Mouse (Mus musculus): ENCODE data around the gene Nfkbil1.

The Nfkbil1 gene

DNA sequence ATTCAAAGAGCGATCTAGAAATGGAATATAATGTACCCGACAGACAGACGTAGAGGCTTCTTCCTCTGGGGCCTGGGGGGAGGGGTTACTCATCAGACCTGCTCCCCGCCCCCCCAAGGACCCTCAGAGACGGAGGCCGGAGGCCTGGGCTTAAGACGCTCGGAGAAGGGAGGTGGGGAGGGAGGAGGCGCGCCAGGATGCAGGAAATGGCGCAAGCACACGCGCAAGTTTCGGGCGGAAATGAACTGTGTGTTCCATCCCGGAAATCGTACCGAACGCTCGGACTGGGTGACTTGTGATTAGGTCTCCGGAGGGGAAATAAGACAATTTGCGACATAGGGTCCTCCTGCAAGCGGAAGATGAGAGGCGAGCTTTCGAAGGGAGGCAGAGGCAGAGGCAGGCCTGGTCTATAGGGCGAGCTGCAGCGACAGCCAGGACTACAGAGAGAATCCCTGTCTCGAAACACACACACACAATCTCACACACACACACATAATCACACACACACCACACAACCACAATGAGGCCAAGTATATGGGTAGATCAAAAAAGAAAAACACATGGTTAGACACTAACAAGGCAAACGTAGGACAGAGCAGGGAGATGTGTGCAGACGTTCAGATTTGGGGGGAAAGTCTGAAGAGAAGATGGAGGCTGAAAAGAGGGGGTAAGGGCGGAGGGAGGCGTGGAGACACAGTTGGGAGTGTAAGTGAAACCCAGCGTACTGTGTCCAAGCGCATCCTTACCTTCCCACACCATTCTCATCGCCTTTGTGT, at the start of gene Nfkbil1:
Gene Nfkbil1, minus strand, starts transcription at position 179 of the 776 bp plus-strand sequence.
- DNase-seq (ENCODE audit: low read depth, low spot score), result peak; percentile 98

DNA sequence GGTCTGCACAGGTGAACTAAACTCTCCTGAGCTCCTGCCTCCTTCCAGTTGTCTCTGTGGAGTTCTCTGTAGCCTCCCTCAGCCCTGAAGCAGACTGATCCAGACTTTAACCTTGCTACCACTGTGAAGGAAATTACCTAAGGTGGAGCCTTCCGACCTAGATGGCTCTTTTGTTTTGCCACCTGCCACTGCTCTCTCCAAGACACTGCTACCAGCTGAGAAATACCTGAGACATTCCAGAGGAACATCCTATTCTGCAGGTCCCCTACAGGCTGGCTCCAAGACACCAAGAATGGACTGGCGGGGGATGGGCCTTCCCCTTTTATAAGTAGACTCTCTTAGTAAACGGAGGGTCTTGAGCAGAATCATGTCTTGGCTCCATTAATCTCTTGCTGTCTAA, 44.7 kb upstream of the Nfkbil1 start:
- DNase-seq (ENCODE audit: low read depth, low spot score), result no peak

- peak; percentile 83 for DNase-seq (ENCODE audit: low read depth, low spot score)
These were observed 43.5 kb upstream of the Nfkbil1 start for GRCm38 (mm10) chr17:35278957-35279688.

DNA sequence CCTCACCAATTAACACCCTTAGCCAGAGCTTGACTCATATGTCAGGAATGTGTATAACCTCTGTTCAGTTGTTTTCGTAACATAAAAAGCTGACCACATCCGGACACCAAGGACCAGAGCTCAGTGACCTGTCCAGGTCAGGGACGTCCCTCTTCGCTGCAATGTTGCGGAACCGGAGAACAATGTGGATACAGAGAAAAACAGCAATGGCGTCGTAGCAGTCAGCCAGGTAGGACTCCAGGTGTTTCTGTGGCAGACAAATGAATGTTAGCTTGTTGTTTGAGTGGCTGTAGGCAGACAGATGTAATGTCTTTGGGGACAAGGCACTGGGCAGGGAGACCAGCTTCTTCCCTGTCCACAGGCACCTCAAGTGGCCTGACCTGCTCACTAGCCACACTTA, 42.5 kb upstream of the Nfkbil1 start:
- DNase-seq (ENCODE audit: low read depth, low spot score), result no peak

GRCm38 (mm10) chr17:35276304-35276864, 40.8 kb upstream of the Nfkbil1 start:
- no peak for DNase-seq (ENCODE audit: low read depth, low spot score)

GRCm38 (mm10) chr17:35274770-35275169, 39.2 kb upstream of the Nfkbil1 start:
- peak; percentile 87 for DNase-seq (ENCODE audit: low read depth, low spot score)

- no peak for DNase-seq (ENCODE audit: low read depth, low spot score)
These were observed 36.7 kb upstream of the Nfkbil1 start for GRCm38 (mm10) chr17:35272249-35272648.

GRCm38 (mm10) chr17:35269653-35270347, 34.2 kb upstream of the Nfkbil1 start:
- peak; percentile 77 for DNase-seq (ENCODE audit: low read depth, low spot score)

DNA sequence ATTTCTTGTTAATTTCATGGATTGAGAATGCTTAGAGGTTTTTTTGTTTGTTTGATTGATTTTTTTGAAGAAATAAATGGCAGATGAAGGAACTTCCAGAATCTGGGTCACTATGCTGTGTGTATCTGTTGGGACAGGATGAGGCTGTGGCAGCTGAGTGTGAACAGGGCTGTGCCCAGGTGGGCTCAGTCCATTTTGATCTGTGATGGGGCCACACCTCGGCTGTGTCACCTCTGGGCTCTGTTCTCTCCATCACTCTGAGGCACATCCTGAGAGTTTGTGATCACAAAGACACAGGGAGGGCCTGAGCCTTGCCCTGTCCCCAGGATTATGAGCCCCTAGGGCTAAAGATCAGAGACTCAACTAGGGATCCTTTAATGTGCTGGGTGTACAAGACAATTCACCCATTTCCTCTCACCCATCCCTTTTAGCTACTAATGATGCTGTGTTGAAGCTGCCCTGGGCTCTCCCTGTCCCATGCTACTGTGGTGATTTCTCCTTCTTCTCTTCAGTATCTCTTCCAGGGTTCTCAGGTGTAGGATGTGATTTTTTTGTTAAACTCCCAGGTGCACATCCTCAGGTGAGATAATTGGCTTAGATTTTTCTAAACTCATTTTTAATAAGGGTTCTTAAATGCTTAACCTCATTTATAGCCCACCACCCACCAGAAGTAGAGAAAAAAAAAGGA, 32.0 kb upstream of the Nfkbil1 start:
- DNase-seq (ENCODE audit: low read depth, low spot score), result no peak

DNA sequence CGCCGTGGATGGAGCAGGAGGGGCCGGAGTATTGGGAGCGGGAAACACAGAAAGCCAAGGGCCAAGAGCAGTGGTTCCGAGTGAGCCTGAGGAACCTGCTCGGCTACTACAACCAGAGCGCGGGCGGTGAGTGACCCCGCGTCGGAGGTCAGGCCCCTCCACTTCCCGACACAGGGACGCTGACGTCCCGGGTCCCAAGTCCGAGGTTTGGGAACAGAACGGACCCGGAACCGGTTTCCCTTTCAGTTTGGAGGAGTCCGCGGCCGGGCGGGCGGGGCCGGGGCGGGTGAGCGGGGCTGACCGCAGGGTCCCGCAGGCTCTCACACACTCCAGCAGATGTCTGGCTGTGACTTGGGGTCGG, 27.9 kb upstream of the Nfkbil1 start:
- peak; percentile 49 for DNase-seq (ENCODE audit: low read depth, low spot score)

- peak; percentile 100 for DNase-seq (ENCODE audit: low read depth, low spot score)
These were observed 27.3 kb upstream of the Nfkbil1 start, which contains the start of gene H2-D1 for GRCm38 (mm10) chr17:35262664-35263522. TSS of gene H2-D1 (plus strand) at chr17:35262730.

DNA sequence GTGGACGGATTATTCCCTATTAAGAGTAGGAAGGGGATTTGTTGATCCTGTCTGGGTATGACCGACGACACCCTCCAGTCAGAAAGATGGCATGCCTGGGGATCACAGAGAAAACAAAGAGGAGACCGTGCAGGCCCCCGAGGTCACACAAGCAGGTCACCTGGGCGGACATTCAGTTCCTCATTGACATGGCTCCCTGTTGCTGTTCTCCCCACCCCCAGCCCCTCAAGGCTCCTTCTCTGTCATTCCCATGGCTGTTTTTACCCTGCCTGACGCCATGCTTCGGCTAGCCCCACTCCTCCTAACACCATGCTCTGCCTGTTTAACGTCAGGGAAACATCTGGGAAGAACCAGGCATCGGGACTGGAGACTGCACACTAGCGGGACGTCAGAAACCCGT, 26.1 kb upstream of the Nfkbil1 start:
- DNase-seq (ENCODE audit: low read depth, low spot score), result peak; percentile 16

GRCm38 (mm10) chr17:35259621-35260020, 24.0 kb upstream of the Nfkbil1 start:
- no peak for DNase-seq (ENCODE audit: low read depth, low spot score)

GRCm38 (mm10) chr17:35258492-35259478, 23.2 kb upstream of the Nfkbil1 start:
- DNase-seq (ENCODE audit: low read depth, low spot score), result peak; percentile 99

GRCm38 (mm10) chr17:35257824-35258491, 22.4 kb upstream of the Nfkbil1 start:
- peak; percentile 99 for DNase-seq (ENCODE audit: low read depth, low spot score)

GRCm38 (mm10) chr17:35257378-35257777, 21.8 kb upstream of the Nfkbil1 start:
- DNase-seq (ENCODE audit: low read depth, low spot score), result no peak

GRCm38 (mm10) chr17:35255704-35256103, 20.1 kb upstream of the Nfkbil1 start:
- peak; percentile 45 for DNase-seq (ENCODE audit: low read depth, low spot score)

GRCm38 (mm10) chr17:35255301-35255700, 19.7 kb upstream of the Nfkbil1 start:
- no peak for DNase-seq (ENCODE audit: low read depth, low spot score)

Data from A20 (cell line).